Mouse (Mus musculus): Measurements from ENCODE around the gene Shroom1.
"Not testable (repeated sequence)": the region's sequence is repeated elsewhere in the genome, so short reads cannot be mapped to it uniquely, and the experiment has no call there.

Shroom1 gene

GRCm38 (mm10) chr11:53456474-53457371 is at the start of gene Shroom1, which contains the start of gene Gm10447:
Gene Shroom1 (plus strand): TSS chr11:53457205.
Gene Gm10447 (minus strand): TSS chr11:53457110.
- DNase-seq (ENCODE audit: low spot score in 2 of 2), result no peak

DNA sequence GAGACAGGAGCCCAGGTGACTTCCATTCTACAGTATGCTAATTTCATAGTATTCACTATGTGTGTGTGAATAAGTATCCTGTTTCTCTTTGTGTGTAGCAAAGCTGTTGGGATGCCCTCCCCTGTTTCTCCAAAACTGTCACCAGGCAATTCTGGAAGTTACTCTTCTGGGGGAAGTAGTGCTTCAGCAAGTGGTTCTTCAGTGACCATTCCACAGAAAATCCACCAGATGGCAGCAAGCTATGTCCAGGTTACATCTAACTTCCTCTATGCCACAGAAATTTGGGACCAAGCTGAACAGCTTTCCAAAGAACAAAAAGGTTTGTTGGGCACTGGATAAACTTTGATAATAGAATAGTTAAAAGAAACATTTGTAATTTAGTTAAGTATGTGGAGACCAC is 45.3 kb upstream of the Shroom1 start:
- DNase-seq (ENCODE audit: low spot score in 2 of 2), result no peak

- no peak for DNase-seq (ENCODE audit: low spot score in 2 of 2)
Observed at GRCm38 (mm10) chr11:53413871-53414270, 43.1 kb upstream of the Shroom1 start.

DNA sequence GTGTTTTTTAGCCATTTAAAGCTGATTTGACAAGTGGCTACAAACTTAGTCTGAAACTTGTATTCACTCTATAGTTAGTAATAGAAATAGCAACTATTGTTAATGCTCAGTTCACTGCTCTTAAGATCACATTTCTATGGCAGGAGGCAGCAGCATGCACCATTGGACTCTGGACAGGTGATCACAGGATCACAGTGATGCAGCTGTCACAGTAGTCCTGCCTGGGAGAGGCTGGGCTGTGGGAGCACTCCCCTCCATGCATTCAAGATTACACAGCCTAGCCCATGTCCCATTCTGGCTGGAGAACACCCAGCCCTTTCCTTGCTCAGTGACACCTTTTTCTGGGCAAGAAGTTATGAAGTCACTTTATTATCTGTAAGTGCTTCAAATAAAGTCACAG is 39.0 kb upstream of the Shroom1 start:
- DNase-seq (ENCODE audit: low spot score in 2 of 2), result no peak

- DNase-seq (ENCODE audit: low spot score in 2 of 2), result no peak
Observed at GRCm38 (mm10) chr11:53423036-53423435, 34.0 kb upstream of the Shroom1 start, which contains the start of gene Leap2. Gene Leap2 (minus strand): TSS chr11:53423170.

GRCm38 (mm10) chr11:53424826-53425225 is 32.2 kb upstream of the Shroom1 start:
- DNase-seq (ENCODE audit: low spot score in 2 of 2), result no peak

DNA sequence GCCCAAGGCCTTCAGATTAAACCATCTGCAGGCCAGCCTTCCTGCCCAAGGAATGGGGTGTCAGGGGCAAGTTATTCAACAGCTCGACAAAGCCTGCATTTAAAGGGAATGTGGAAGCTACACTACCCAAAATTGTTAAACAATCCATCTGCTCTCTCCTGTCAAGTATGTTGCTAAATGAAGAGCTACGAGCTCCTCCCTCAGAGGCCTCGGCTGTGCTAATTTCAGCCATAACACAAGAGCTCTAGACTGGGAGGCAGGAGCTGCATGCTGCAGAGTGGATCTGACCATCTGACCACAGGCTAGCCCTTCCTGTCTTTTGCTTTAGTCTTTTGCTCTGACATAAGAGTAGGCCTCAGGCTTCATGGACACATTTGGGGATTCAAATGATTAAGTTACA is 31.8 kb upstream of the Shroom1 start:
- DNase-seq (ENCODE audit: low spot score in 2 of 2), result no peak

DNA sequence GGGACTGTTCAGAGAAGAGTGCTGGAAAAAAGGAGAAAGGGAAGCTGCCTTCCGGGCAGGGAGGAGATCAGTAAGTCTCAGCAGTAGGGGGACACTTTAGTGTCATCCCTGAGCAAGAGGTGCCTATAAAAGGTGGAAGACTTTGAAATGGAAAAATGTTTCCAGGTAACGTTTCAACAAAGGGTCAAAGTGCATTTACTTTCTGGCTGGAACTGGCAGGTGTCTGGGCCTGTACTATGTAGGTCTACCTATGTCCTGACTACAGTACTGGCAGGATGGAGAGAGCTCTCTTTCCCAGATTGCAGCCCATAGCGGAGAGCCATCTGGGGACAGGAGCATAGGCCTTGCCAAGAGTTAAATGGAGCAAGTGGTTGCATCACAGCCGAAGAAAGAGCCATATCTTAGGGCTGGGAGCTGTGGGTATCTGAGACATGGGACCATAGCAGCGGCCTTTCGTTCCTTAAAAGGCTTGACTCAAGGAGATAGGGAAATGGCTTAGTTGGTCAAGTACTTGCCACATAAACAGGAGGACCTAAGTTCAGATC is 31.2 kb upstream of the Shroom1 start:
- no peak for DNase-seq (ENCODE audit: low spot score in 2 of 2)

DNA sequence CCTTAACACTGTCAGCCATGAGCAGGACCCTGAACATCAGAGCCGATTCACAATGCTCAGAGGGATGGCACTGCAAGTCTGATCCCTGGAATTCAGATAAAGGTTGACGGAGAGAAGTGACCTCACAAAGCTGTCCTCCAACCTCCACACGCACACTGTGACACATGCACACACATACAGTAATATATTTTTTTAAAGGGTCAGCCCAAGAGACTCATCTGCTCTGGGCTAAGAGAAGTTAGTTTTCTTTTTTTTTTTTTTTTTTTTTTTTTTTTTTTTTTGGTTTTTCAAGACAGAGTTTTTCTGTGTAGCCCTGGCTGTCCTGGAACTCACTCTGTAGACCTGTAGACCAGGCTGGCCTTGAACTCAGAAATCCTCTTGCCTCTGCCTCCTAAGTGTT is 30.1 kb upstream of the Shroom1 start:
- not testable (repeated sequence) for DNase-seq (ENCODE audit: low spot score in 2 of 2)

DNA sequence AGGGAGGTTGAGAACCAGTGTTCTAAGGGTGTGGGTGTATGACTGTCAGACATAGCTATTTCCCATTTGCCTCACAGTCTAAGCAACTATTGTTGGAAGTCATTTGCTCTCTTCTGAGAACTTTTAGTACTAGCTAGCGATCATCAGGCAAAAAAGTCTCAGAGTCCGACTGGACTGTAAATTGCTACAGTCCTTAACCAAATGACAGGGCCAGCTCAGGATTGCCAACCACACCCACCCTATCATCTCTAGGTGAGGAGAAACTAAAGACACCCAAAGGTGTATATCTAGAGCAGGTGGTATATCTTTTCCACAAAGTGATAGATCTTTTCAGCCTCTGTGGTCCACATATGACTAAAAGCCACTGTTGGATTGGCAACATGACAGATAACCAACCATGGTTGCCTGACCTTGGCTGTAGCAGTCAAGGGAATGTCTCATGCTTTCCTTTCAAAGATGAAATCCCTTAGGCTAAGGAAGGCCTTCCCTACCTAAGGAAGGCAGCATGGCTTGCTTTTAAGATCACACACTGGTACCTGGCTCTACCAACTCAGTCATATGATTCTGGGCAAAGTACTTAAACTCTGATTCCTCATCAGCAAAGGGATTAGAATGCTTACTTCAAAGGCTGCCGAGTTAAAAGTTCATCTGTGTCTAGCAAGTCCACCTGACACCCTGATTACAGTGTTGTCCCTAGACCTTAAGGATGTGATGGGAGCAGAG is 28.9 kb upstream of the Shroom1 start:
- DNase-seq (ENCODE audit: low spot score in 2 of 2), result no peak

DNA sequence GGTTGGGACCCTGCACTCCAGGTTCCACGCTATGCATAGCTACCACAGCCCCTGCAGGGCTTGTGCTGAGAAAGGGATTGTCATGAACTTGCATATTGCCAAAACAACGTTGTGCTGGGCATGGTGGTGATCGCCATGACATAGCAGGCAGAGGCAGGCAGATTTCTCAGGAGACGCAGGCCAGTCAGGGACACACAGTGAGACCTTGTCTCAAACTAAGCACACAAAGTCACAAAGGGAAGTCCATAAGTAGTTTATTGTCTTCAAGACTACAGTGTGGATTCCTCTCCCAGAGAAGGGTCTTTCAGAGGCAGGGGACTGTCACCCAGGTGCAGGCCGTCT is 28.3 kb upstream of the Shroom1 start:
- no peak for DNase-seq (ENCODE audit: low spot score in 2 of 2)

DNA sequence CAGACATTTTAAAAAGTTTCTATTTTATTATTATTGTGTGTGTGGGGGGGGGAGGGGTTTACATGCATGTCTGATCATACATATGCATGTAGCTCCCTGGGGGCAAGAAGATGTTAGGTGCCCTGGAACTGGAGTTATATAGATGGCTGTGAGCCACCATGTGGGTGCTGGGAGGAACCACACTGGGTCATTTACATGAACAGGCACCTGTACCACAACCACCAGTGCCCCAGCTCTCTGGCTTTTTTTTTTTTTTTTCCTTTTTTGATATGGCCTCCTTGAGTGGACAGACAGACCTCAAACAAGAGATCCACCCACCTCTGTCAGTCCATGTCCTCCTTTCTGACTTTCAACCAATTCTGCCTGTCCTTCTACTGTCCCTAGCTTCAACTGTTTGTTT is 27.8 kb upstream of the Shroom1 start:
- DNase-seq (ENCODE audit: low spot score in 2 of 2), result no peak

GRCm38 (mm10) chr11:53430300-53430669 is 26.7 kb upstream of the Shroom1 start:
- DNase-seq (ENCODE audit: low spot score in 2 of 2), result no peak

GRCm38 (mm10) chr11:53430670-53431346 is 26.2 kb upstream of the Shroom1 start, which contains the start of the genes Uqcrq and Gdf9:
Gene Uqcrq (minus strand): TSS chr11:53430831.
Gene Gdf9 (plus strand): TSS chr11:53431023.
- peak; percentile 99 for DNase-seq (ENCODE audit: low spot score in 2 of 2)

DNA sequence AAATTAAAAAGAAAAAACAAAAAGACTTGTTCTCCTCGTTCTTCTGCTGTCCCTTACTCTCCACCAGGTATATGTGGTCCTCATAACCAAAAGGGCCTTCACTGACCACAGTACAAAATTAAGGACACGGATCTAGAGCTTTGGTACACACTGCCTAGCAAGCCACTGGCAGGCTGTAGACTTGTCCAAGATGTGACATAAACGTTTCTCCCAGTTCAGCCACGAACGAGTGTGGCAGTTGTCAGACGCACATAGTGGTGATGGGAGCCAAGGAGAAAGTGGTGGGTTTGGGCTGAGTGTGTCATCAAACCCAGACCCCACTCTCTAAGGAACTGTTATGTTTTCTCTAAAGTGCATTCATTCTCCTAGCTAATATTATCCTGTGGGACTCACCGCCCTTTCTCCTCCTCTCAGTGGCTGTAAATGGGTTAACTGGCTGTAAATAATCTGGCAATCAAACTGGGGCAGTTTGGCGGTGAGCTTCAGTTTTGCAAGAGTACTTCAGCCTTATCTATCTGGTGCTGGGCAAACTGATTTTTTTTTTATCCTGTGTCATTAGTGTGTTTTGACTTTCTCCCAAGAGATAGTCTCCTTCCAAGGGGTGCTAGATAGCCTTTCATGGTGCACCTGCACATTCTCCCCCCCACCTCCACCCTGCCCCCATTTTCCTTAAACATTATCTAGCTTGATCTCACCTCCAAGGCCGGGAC is 25.5 kb upstream of the Shroom1 start:
- no peak for DNase-seq (ENCODE audit: low spot score in 2 of 2)

DNA sequence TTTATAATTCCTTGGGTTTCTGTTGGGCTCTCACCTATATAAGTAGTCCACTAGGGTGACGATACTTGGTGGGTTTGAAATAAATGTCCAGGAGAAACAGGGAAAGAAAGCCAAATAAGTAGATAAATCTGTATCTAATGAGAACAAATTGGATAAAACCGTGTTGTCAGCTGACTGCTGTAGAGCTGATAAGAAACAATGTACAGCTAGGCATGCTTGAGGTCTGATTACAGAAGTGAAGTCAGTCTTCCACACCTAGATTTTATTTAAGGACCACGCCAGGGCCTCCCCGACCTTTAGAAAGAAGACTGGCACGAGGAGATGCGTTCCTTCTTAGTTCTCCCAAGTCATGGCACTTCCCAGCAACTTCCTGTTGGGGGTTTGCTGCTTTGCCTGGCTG is 23.9 kb upstream of the Shroom1 start:
- no peak for DNase-seq (ENCODE audit: low spot score in 2 of 2)

- DNase-seq (ENCODE audit: low spot score in 2 of 2), result no peak
Observed at GRCm38 (mm10) chr11:53435504-53435903, 21.5 kb upstream of the Shroom1 start.

- DNase-seq (ENCODE audit: low spot score in 2 of 2), result no peak
Observed at GRCm38 (mm10) chr11:53436338-53436737, 20.7 kb upstream of the Shroom1 start.

GRCm38 (mm10) chr11:53441921-53442320 is 15.1 kb upstream of the Shroom1 start:
- DNase-seq (ENCODE audit: low spot score in 2 of 2), result no peak

DNA sequence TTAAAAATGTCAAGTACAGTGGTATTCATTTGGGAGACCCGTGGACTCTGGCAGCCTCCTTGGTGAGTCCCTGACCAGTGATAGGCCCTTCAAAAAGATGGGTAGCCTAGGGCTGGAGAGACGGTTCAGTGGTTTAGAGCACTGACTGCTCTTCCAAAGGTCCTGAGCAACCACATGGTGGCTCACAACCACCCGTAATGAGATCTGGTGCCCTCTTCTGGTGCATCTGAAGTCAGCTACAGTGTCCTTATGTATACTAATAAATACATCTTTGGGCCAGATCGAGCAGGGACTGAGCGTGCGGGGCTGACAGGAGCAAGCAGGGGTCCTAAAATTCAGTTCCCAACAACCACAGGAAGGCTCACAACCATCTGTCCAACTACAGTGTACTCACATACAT is 13.1 kb upstream of the Shroom1 start:
- no peak for DNase-seq (ENCODE audit: low spot score in 2 of 2)

GRCm38 (mm10) chr11:53445562-53445961 is 11.4 kb upstream of the Shroom1 start:
- no peak for DNase-seq (ENCODE audit: low spot score in 2 of 2)
